Comparison of ENCODE assay signal across 28 mouse cellular contexts in the genomic region with DNA sequence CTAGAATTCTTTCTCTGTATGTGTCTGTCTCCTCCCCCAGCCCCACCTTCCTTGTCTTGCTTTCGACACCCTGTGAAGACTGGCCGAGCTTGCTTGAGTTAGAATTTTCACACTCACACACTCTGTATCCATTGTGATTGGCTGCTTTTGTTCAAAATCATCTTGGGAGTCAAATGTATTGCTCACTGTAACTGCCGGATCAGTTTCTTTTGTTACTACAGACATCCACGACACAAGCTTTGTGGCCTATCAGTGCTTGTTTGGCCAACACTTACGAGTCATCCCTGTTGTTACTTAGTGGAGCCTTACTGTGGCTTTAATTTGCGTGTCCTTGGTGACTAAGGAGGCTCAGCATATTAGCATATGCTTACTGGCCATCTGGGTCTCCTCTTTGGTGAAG. TPM values are rescaled to one million over a fixed set of nuclear protein-coding genes. Genes with fewer than 3 reads are reported as not detected.
DNase-seq lines count a peak whose midpoint lies in the region; ATAC-seq and TF ChIP-seq lines count a peak whose summit lies in the region.
"Had no signal": no experiment of that assay in that cellular context is flagged by ENCODE, and none has a peak within 500 bp of the region (broad histone marks: within the 10 kb centered on the region; RNA-seq: fewer than 3 reads in every experiment).

No protein-coding gene starts in this region.

- ATAC-seq in midbrain, embryonic 12.5 days (ENCODE audit: low FRiP score, low read depth): peak; percentile 74; the same call in 1 of the 2 replicates
- no peak for ATAC-seq in midbrain, postnatal 0 days (ENCODE audit: low FRiP score)
- ATAC-seq in heart, embryonic 11.5 days (replicated peaks; ENCODE audit: insufficient number of reproducible peaks, low FRiP score, low TSS enrichment): no peak
- ATAC-seq: activated CD4-positive, CD25-positive, alpha-beta regulatory T cell, adult 4 months; forebrain, embryonic 13.5 days; hindbrain, postnatal 0 days; intestine, embryonic 15.5 days had no signal

- H3K4me2 ChIP-seq in midbrain, embryonic 12.5 days (replicated peaks): no peak overlapping the region
- H3K4me2 ChIP-seq in midbrain, postnatal 0 days (ENCODE audit: low read depth, low read length, poor library complexity, severe bottlenecking): no peak overlapping the region
- H3K4me2 ChIP-seq in heart, embryonic 11.5 days: no peak overlapping the region
- H3K4me2 ChIP-seq: forebrain, embryonic 13.5 days; heart, embryonic 12.5 days; intestine, embryonic 15.5 days; limb, embryonic 13.5 days; liver, embryonic 11.5 days; lung, embryonic 15.5 days; neural tube, embryonic 12.5 days had no signal

- no peaks in the 10 kb centered on the region for H3K36me3 ChIP-seq in midbrain, embryonic 12.5 days
- H3K36me3 ChIP-seq in midbrain, postnatal 0 days (ENCODE audit: insufficient read depth, low read length): no peaks in the 10 kb centered on the region
- no peaks in the 10 kb centered on the region for H3K36me3 ChIP-seq in heart, embryonic 11.5 days (ENCODE audit: control insufficient read depth, insufficient read depth, low read length)
- H3K36me3 ChIP-seq: heart, embryonic 12.5 days; intestine, embryonic 15.5 days; limb, embryonic 13.5 days; lung, embryonic 15.5 days; neural tube, embryonic 12.5 days had no signal

- no peaks in the 10 kb centered on the region for H3K27me3 ChIP-seq in midbrain, embryonic 12.5 days
- H3K27me3 ChIP-seq in midbrain, postnatal 0 days (ENCODE audit: insufficient read depth, low read length): no peaks in the 10 kb centered on the region
- H3K27me3 ChIP-seq in cerebellum, adult 2 months (ENCODE audit: control insufficient read depth, insufficient read depth, low read length): no peaks in the 10 kb centered on the region
- no peaks in the 10 kb centered on the region for H3K27me3 ChIP-seq in heart, embryonic 11.5 days (ENCODE audit: control insufficient read depth, insufficient read depth, low read length)
- H3K27me3 ChIP-seq: heart, embryonic 12.5 days; intestine, embryonic 15.5 days; limb, embryonic 13.5 days; lung, embryonic 15.5 days; neural tube, embryonic 12.5 days had no signal

- no peak for TF ChIP-seq POLR2A in brain, embryonic 14.5 days (IDR thresholded peaks at IDR 0.05; ENCODE audit: borderline replicate concordance, extremely low read depth, insufficient read depth, insufficient read length, poor library complexity, severe bottlenecking)
- TF ChIP-seq POLR2A in cerebellum, adult 2 months (IDR thresholded peaks at IDR 0.05; ENCODE audit: borderline replicate concordance, insufficient read depth, low read length): no peak

- TF ChIP-seq CTCF in midbrain, postnatal 0 days (IDR thresholded peaks at IDR 0.05): no peak
- no peak for TF ChIP-seq CTCF in brain, embryonic 14.5 days (IDR thresholded peaks at IDR 0.05; ENCODE audit: borderline replicate concordance, extremely low read depth, insufficient read depth, insufficient read length)
- TF ChIP-seq CTCF in cerebellum, adult 2 months (IDR thresholded peaks at IDR 0.05; ENCODE audit: borderline replicate concordance, insufficient read depth, low read depth, low read length): no peak

- no peak overlapping the region for H3K4me3 ChIP-seq in midbrain, embryonic 12.5 days
- H3K4me3 ChIP-seq in midbrain, postnatal 0 days (ENCODE audit: low read depth, low read length): no peak overlapping the region
- H3K4me3 ChIP-seq in cerebellum, adult 2 months (replicated peaks; ENCODE audit: insufficient read depth, low read depth, low read length): no peak overlapping the region
- no peak overlapping the region for H3K4me3 ChIP-seq in heart, embryonic 11.5 days (ENCODE audit: low read depth, low read length)
- H3K4me3 ChIP-seq: forebrain, embryonic 13.5 days; heart, embryonic 12.5 days; intestine, embryonic 15.5 days; layer of hippocampus, adult 2 months; limb, embryonic 13.5 days; lung, embryonic 15.5 days; neural tube, embryonic 12.5 days had no signal

- 37% methylated on average over 6 of the region's 6 CpGs for WGBS in midbrain, embryonic 12.5 days
- WGBS in midbrain, postnatal 0 days: 30% methylated on average over 6 of the region's 6 CpGs
- WGBS in cerebellum, adult 2 months: 80% methylated on average over 6 of the region's 6 CpGs
- 66% methylated on average over 6 of the region's 6 CpGs for WGBS in heart, embryonic 11.5 days (ENCODE audit: insufficient replicate concordance)

- no peaks in the 10 kb centered on the region for H3K9me3 ChIP-seq in midbrain, embryonic 12.5 days
- no peaks in the 10 kb centered on the region for H3K9me3 ChIP-seq in midbrain, postnatal 0 days (ENCODE audit: low read length)
- no peaks in the 10 kb centered on the region for H3K9me3 ChIP-seq in heart, embryonic 11.5 days (replicated peaks; ENCODE audit: control insufficient read depth, low read length)
- H3K9me3 ChIP-seq: forebrain, embryonic 13.5 days; heart, embryonic 12.5 days; intestine, embryonic 15.5 days; limb, embryonic 13.5 days; lung, embryonic 15.5 days; neural tube, embryonic 12.5 days had no signal

- no peak overlapping the region; the same call in 1 of the 2 replicates for H3K27ac ChIP-seq in midbrain, embryonic 12.5 days (replicated peaks)
- H3K27ac ChIP-seq in midbrain, postnatal 0 days (ENCODE audit: low read depth, low read length): no peak overlapping the region
- H3K27ac ChIP-seq in cerebellum, adult 2 months (ENCODE audit: insufficient read depth, low read length): no peak overlapping the region
- H3K27ac ChIP-seq in heart, embryonic 11.5 days (ENCODE audit: low read depth, low read length): no peak overlapping the region
- H3K27ac ChIP-seq: forebrain, embryonic 13.5 days; hindbrain, postnatal 0 days; intestine, embryonic 15.5 days; layer of hippocampus, adult 2 months; limb, embryonic 13.5 days; lung, embryonic 15.5 days; neural tube, embryonic 12.5 days had no signal

- H3K9ac ChIP-seq in midbrain, embryonic 12.5 days (replicated peaks): no peak overlapping the region
- H3K9ac ChIP-seq in midbrain, postnatal 0 days (replicated peaks; ENCODE audit: low read length, poor library complexity, severe bottlenecking): no peak overlapping the region
- no peak overlapping the region for H3K9ac ChIP-seq in heart, embryonic 11.5 days (ENCODE audit: low read depth, low read length)
- H3K9ac ChIP-seq: forebrain, embryonic 13.5 days; heart, embryonic 12.5 days; intestine, embryonic 15.5 days; limb, embryonic 13.5 days; lung, embryonic 15.5 days; neural tube, embryonic 12.5 days had no signal

- peaks cover 5% of the 10 kb centered on the region; the same call in 1 of the 2 replicates for H3K4me1 ChIP-seq in midbrain, embryonic 12.5 days
- H3K4me1 ChIP-seq in midbrain, postnatal 0 days (ENCODE audit: insufficient read depth, low read length): no peaks in the 10 kb centered on the region
- peaks cover 15% of the 10 kb centered on the region for H3K4me1 ChIP-seq in cerebellum, adult 2 months (ENCODE audit: control insufficient read depth, insufficient read depth, low read length)
- peaks cover 3% of the 10 kb centered on the region; the same call in 1 of the 2 replicates for H3K4me1 ChIP-seq in heart, embryonic 11.5 days (ENCODE audit: control insufficient read depth, insufficient read depth, low read length)
- H3K4me1 ChIP-seq: intestine, embryonic 15.5 days; limb, embryonic 13.5 days; lung, embryonic 15.5 days; neural tube, embryonic 12.5 days had no signal

- no peak for DNase-seq in midbrain, postnatal 0 days (ENCODE audit: low spot score)
- peak; percentile 41 for DNase-seq in 3134 (ENCODE audit: extremely low read depth, insufficient read length, low spot score)
- peak; percentile 57 for DNase-seq in 416B (ENCODE audit: low read depth)
- DNase-seq in brain, embryonic 14.5 days (ENCODE audit: low read depth): peak; percentile 29
- no peak for DNase-seq in cerebellum, adult 2 months
- DNase-seq: adrenal gland, adult 2 months; adrenal gland, postnatal 36 days; cerebellum, adult 8-10 months; cerebellum, postnatal 25 days; gastrocnemius, postnatal 14 days; heart, postnatal 4 days; kidney, adult 2 months; kidney, postnatal 36 days; lung, postnatal 36 days; thymus, adult 2 months; thymus, postnatal 36 days had no signal

RNA-seq across cellular contexts. Expression of a gene that starts 56.3 kb away (rescaled TPM):
- polyA plus RNA-seq in midbrain, embryonic 12.5 days (2016; fragmentation: Nextera tagmentation; extraction: Ambion mirVana): 28.7 and 29.8 TPM in 2 replicates
- total RNA-seq in midbrain, postnatal 0 days (2014; rRNA removed): 61.4 and 69.0 TPM in 2 replicates
- 22.4 and 25.8 TPM in 2 replicates for polyA plus RNA-seq in midbrain, postnatal 0 days (2015; fragmentation: Nextera tagmentation; extraction: Ambion mirVana)
- 44.7 and 58.3 TPM in 2 replicates for polyA plus RNA-seq in brain, embryonic 14.5 days (2012; rRNA removed)
- polyA plus RNA-seq in cerebellum, adult 2 months (2012; rRNA removed): 36.3 and 38.7 TPM in 2 replicates
- polyA plus RNA-seq in heart, embryonic 11.5 days (2014; fragmentation: Nextera tagmentation; extraction: Ambion mirVana): 10.8 and 11.5 TPM in 2 replicates

RNA-seq across cellular contexts. Expression of a gene that starts 58.5 kb away (rescaled TPM):
- 26.6 and 28.8 TPM in 2 replicates for polyA plus RNA-seq in midbrain, embryonic 12.5 days (2016; fragmentation: Nextera tagmentation; extraction: Ambion mirVana)
- 5.9 and 6.7 TPM in 2 replicates for total RNA-seq in midbrain, postnatal 0 days (2014; rRNA removed)
- polyA plus RNA-seq in midbrain, postnatal 0 days (2015; fragmentation: Nextera tagmentation; extraction: Ambion mirVana): 4.6 and 5.6 TPM in 2 replicates
- 11.9 and 12.4 TPM in 2 replicates for polyA plus RNA-seq in brain, embryonic 14.5 days (2012; rRNA removed)
- polyA plus RNA-seq in cerebellum, adult 2 months (2012; rRNA removed): 5.2 and 5.3 TPM in 2 replicates
- 20.2 and 24.6 TPM in 2 replicates for polyA plus RNA-seq in heart, embryonic 11.5 days (2014; fragmentation: Nextera tagmentation; extraction: Ambion mirVana)

Comparison
In these comparisons a context has a peak if more than half of its experiments do, and no peak if none do; other contexts are left out.
1. DNase-seq: peak in 3134 (single experiment), 416B (single experiment) and brain, embryonic 14.5 days (single experiment); none in midbrain, postnatal 0 days (single experiment) and cerebellum, adult 2 months (0 of 2).